Mouse (Mus musculus) kidney, embryonic 14.5 days (tissue): ENCODE data around the gene Hist2h2aa1. TPM values are rescaled to one million over a fixed set of nuclear protein-coding genes. Genes with fewer than 3 reads are reported as not detected.

Source experiments
- ATAC-seq: fragments of 200-750 bp; cut with Nextera tagmentation; 2 replicates; pipeline ENCODE4 v1.8.0; 2017; ENCODE audit warnings: moderate number of reproducible peaks, mild to moderate bottlenecking, moderate TSS enrichment, moderate library complexity; ENCODE audit not compliant: low FRiP score, low TSS enrichment
- H3K27ac ChIP-seq: fragments of 300-500 bp; sonication (generic); 2 replicates; pipeline ENCODE4 v1.5.1; 2014; ENCODE audit warnings: low read depth, mild to moderate bottlenecking, low read length, moderate library complexity, mixed read lengths
- H3K27me3 ChIP-seq: fragments of 300-500 bp; sonication (generic); 2 replicates; pipeline ENCODE4 v1.6.1; 2014; ENCODE audit warnings: mild to moderate bottlenecking, low read length; ENCODE audit not compliant: control insufficient read depth, insufficient read depth
- H3K36me3 ChIP-seq: fragments of 300-500 bp; sonication (generic); 2 replicates; pipeline ENCODE4 v1.6.1; 2014; ENCODE audit warnings: low read length, mixed read lengths; ENCODE audit not compliant: control insufficient read depth, insufficient read depth
- H3K4me1 ChIP-seq: fragments of 300-500 bp; sonication (generic); 2 replicates; pipeline ENCODE4 v1.6.1; 2014; ENCODE audit warnings: low read length, mixed read lengths; ENCODE audit not compliant: control insufficient read depth, insufficient read depth
- H3K4me2 ChIP-seq: fragments of 300-500 bp; sonication (generic); replicated peaks from 2 replicates; pipeline ENCODE4 v1.6.1; 2014; ENCODE audit warnings: low read depth, mild to moderate bottlenecking, low read length
- H3K4me3 ChIP-seq: fragments of 300-500 bp; sonication (generic); 2 replicates; pipeline ENCODE4 v1.5.1; 2014; ENCODE audit warnings: mild to moderate bottlenecking, low read length
- H3K9ac ChIP-seq: fragments of 300-500 bp; sonication (generic); 2 replicates; pipeline ENCODE4 v1.6.1; 2014; ENCODE audit warnings: low read depth, mild to moderate bottlenecking, low read length, moderate library complexity
- H3K9me3 ChIP-seq: fragments of 300-500 bp; sonication (generic); 2 replicates; pipeline ENCODE4 v1.6.1; 2016; ENCODE audit warnings: low read length; ENCODE audit not compliant: control insufficient read depth
- WGBS: fragments of 180-500 bp; shearing (Covaris S2); extraction: QIAGEN DNeasy Blood & Tissue Kit; methylation state at CpG from one replicate; pipeline ENCODE4 v1.1.7; 2014; 5-methylcytosine and 5-hydroxymethylcytosine counted together
- polyA plus RNA-seq: library from polyadenylated mRNA; unstranded; fragments of >200 nt; fragmentation: Nextera tagmentation; extraction: Ambion mirVana; gene quantifications from 2 replicates; pipeline ENCODE4 v1.2.1, GENCODE M21; 2014

Gene Hist2h2aa1
- polyA plus RNA-seq, 1 experiment from 2014 or later: 20.3 TPM

DNA sequence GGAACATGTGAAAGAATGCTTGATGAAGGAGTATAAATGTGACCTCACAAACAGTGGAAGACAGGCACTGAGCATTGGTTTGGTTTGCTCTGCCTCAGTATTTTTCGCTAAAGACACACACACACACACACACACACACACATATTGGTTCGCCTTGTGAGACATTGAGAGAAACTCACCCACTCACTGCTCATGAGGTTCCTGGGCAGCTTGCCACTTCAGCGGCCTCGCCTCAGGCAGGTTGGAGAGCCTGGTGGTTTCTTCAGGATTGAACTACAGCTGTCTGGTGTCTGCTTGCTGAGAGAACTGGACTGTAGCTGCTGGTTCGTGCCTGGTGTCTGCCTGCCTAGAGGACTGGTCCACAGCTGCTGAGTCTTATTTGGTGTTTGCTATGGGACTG lies 14.9 kb downstream of the Hist2h2aa1 start:
- H3K4me2 ChIP-seq: no peak overlapping the region
- H3K9me3 ChIP-seq: no peaks in the 10 kb centered on the region
- no peaks in the 10 kb centered on the region for H3K36me3 ChIP-seq
- H3K27me3 ChIP-seq: no peaks in the 10 kb centered on the region
- ATAC-seq: no peak
- no peak overlapping the region for H3K9ac ChIP-seq
- peaks cover 15% of the 10 kb centered on the region; the same call in 1 of the 2 replicates for H3K4me1 ChIP-seq
- no peak overlapping the region for H3K27ac ChIP-seq
- WGBS: 87% methylated on average over 5 of the region's 5 CpGs
- H3K4me3 ChIP-seq: no peak overlapping the region

DNA sequence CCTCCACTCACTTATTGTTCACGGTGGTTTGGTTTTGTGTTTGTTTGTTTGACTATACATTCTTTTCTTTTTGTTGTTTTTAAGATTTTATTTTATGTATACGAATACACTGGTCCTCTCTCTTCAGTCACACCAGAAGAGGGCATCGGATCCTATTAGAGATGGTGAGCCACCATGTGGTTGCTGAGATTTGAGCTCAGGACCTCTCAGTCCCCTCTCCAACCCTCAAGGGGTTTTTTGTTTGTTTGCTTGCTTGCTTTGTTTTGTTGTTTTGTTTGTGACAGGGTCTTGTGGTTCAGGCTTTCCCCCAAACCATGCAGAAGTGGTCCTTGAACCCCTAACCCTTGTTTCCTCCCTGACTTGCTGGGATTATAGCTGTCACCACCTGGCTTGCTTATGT lies 16.3 kb downstream of the Hist2h2aa1 start:
- 74% methylated on average over 3 of the region's 3 CpGs for whole genome bisulfite sequencing
- Histone ChIP-seq H3K4me3 (peak overlapping the region; percentile 60; the same call in 1 of the 2 replicates), H3K27me3 (no peaks in the 10 kb centered on the region), H3K4me1 (peaks cover 15% of the 10 kb centered on the region; the same call in 1 of the 2 replicates), H3K27ac (peak overlapping the region; percentile 99), H3K9me3 (no peaks in the 10 kb centered on the region), H3K36me3 (no peaks in the 10 kb centered on the region), H3K9ac (peak overlapping the region; percentile 86; the same call in 1 of the 2 replicates), H3K4me2 (peak overlapping the region; percentile 81)
- no peak for ATAC-seq

DNA sequence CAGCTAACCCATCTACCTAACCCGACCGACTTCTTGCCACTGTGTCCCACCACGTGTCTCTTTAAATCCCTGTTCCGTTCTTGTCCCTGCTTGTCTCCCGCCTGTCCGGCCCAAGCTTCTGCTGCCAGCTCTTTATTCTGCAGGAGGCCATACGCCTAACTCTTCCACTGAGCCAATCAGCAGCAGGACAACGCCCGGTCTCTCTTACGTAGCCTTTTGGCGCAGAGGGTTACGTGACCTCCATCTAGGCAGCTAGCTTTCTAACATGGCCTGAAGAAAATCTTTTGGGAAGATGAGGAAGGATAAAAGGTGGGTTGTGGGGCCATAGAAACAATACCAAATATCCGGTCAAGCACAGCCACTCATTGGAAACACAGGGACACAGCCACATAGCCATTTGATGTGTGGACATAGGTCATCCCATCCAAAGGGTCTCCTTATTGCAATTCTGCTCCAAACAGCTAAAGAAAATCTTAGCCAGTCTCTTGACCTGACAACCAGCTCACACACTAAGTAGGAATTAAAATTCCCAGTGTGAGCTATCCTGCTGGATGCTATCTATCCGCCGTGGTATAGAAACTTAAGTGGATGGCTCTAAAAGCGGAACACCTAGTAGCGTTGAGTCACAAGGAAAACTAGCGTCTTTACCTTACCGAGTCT lies 17.0 kb downstream of the Hist2h2aa1 start:
- peak overlapping the region; percentile 86 for H3K9ac ChIP-seq
- H3K4me2 ChIP-seq: peak overlapping the region; percentile 81
- no peaks in the 10 kb centered on the region for H3K27me3 ChIP-seq
- ATAC-seq: peak; percentile 86
- H3K27ac ChIP-seq: peak overlapping the region; percentile 99
- H3K36me3 ChIP-seq: no peaks in the 10 kb centered on the region
- no peaks in the 10 kb centered on the region for H3K9me3 ChIP-seq
- peaks cover 21% of the 10 kb centered on the region; the same call in 1 of the 2 replicates for H3K4me1 ChIP-seq
- whole genome bisulfite sequencing: 1% methylated on average over 19 of the region's 19 CpGs
- H3K4me3 ChIP-seq: peak overlapping the region; percentile 60

DNA sequence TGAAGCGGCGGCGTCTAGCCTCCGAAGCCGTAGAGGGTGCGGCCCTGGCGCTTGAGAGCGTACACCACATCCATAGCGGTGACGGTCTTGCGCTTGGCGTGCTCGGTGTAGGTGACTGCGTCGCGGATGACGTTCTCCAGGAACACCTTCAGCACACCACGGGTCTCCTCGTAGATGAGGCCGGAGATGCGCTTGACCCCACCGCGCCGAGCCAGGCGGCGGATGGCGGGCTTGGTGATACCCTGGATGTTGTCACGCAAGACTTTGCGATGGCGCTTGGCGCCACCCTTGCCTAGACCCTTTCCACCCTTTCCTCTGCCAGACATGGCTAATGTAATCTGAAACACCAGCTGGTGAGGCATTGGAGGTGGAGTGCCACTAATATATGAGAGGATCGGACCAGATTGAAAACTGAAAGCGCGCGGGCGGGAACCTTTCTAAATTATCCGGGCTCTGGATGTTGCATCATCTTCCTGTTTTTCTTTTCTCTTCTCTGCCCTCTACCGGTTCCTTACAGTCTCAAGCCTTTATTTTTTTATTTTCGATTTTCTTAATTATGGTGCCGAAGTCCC lies 17.8 kb downstream of the Hist2h2aa1 start, which contains the start of gene Hist2h4:
Hist2h4 (minus strand) TSS at position 333 of the 572 bp plus-strand sequence.
- Histone ChIP-seq H3K4me2 (peak within 1 kb of the TSS; percentile 81), H3K36me3 (no peaks in the 10 kb centered on the region), H3K27ac (peak within 1 kb of the TSS; percentile 99), H3K9ac (peak within 1 kb of the TSS; percentile 86), H3K4me1 (peaks cover 26% of the 10 kb centered on the region; the same call in 1 of the 2 replicates), H3K9me3 (no peaks in the 10 kb centered on the region), H3K27me3 (no peaks in the 10 kb centered on the region), H3K4me3 (peak within 1 kb of the TSS; percentile 60)
- WGBS: 1% methylated on average over 40 of the region's 40 CpGs
- peak; percentile 92 for ATAC-seq

DNA sequence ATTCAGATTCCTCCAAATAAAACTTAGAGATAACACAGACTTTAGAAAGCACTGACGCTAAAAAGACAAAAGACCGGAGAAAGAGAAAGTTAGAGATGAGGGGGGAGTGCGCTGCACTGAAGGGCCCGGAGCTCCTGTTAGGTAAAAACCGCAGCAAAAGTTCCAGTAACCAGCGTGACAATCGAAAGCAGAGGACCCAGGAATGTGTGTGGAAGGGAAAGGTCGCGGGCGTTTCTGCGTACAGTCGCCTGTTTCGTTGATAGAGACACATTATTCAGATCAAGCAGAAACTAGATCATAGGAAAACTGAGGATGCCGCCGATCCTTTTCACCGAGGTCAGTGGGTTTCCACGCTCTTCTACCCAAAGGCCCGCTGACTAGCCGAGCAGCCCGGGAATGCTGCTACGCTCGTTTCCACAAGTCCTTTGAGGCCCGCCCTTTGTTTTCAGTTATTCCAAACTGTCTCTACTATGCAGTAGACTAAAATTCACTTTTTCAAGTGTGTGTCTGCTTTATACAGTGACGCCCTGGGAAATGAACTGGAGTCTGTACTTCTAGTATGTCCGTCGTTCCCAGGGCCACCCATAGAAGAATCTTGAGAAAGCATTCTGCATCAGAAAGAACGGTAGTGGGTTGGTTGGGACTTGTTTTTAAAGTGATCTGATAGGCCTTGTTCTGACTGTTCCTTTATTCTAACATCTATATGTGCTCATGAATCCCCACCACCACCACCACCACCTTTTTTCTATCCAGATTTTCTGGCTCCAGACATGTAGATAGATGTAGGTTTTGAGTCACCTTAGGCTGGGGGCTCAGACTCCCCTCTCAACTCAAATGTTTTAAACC lies 18.5 kb downstream of the Hist2h2aa1 start:
- H3K9ac ChIP-seq: peak overlapping the region; percentile 62
- H3K4me2 ChIP-seq: peak overlapping the region; percentile 45
- H3K27ac ChIP-seq: peak overlapping the region; percentile 99
- no peaks in the 10 kb centered on the region for H3K9me3 ChIP-seq
- H3K4me1 ChIP-seq: peaks cover 28% of the 10 kb centered on the region; the same call in 1 of the 2 replicates
- peak overlapping the region; percentile 60 for H3K4me3 ChIP-seq
- 5% methylated on average over 27 of the region's 27 CpGs for WGBS
- no peaks in the 10 kb centered on the region for H3K36me3 ChIP-seq
- no peak for ATAC-seq
- no peaks in the 10 kb centered on the region for H3K27me3 ChIP-seq

DNA sequence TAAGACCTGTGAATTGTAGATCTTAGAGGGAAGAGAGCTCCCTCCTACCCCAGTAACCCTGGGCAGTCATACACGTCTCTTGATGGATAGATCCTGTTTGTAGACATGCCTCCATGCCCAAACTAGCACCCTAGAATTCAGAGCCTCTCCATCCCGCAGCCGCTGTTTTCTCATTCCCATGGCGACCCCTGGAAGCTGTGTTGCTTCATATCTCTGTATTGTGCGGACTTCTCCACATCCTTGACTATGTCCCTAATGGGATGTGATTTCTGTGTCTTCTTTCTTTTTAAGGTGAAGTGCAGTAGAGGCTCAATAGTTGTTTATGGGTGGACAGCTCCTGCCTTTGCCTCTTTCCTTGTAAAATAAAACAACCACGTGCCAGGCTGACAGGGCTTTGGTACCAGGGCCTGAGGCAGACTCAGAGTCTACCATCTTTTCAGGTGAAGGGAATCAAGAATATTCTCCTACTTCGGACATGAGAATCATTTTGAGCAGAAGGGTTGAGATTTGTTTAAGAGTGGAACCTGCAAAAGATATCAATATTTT lies 19.2 kb downstream of the Hist2h2aa1 start:
- Histone ChIP-seq H3K4me3 (no peak overlapping the region; the same call in 1 of the 2 replicates), H3K27ac (peak overlapping the region; percentile 99), H3K9ac (peak overlapping the region; percentile 62; the same call in 1 of the 2 replicates), H3K36me3 (no peaks in the 10 kb centered on the region), H3K4me2 (peak overlapping the region; percentile 45), H3K27me3 (no peaks in the 10 kb centered on the region), H3K9me3 (no peaks in the 10 kb centered on the region), H3K4me1 (peaks cover 28% of the 10 kb centered on the region; the same call in 1 of the 2 replicates)
- no peak for ATAC-seq
- 75% methylated on average over 7 of the region's 7 CpGs for WGBS

DNA sequence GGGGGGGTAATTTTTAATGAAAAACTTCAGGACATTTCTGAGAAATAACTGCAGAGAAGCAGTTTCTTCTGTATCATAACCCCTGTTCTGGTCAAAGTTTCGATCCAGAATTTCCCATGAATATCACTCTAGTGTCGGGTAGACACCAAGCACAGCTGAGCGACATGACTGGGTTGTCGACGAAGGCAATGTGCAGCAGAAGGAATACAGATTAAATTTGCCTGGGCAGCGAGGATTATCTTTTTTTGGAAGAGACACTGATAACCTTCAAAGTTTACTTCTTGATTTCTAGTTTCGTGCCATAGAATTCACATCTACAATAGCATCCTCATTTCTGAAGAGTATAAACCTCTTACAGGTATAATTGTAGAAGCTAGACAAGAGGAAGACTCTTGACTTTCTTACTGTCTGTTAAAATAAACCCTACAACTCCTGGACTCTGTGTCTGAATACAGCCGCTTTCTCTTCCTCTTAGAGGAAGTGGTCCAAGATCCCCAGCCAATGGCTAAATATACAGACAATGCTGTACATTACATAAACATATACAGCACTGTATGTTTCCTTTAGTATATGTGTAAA lies 20.9 kb downstream of the Hist2h2aa1 start:
- WGBS: 84% methylated on average over 8 of the region's 8 CpGs
- H3K27ac ChIP-seq: 0 out of 2 replicates have a peak overlapping the region, but pooled peaks have one; percentile 8

DNA sequence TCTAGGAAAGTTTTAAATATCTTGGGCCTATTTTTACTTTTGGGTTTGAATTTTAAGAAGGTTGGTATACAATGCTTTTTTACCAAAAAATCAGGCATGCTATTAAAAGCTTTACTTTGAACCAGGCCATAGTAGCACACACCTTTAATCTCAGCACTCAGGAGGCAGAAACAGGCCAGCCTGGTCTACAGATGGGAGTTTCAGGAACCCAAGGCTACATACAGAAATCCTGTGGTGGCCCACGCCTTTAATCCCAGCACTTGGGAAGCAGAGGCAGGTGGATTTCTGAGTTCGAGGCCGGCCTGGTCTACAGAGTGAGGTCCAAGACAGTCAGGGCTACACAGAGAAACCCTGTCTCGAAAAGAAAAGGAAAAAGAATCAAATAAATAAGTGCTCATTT lies 22.2 kb downstream of the Hist2h2aa1 start:
- ATAC-seq: no peak
- H3K9me3 ChIP-seq: no peaks in the 10 kb centered on the region
- no peaks in the 10 kb centered on the region for H3K36me3 ChIP-seq
- no peak overlapping the region for H3K4me3 ChIP-seq
- peaks cover 21% of the 10 kb centered on the region; the same call in 1 of the 2 replicates for H3K4me1 ChIP-seq
- H3K27ac ChIP-seq: peak overlapping the region; percentile 90
- peak overlapping the region; percentile 52; the same call in 1 of the 2 replicates for H3K9ac ChIP-seq
- H3K4me2 ChIP-seq: 0 out of 2 replicates have a peak overlapping the region, but pooled peaks have one; percentile 28
- H3K27me3 ChIP-seq: no peaks in the 10 kb centered on the region
- 85% methylated on average over 4 of the region's 4 CpGs for whole genome bisulfite sequencing

More for the DNA sequence above, 20.9 kb downstream of the Hist2h2aa1 start:
- no peak overlapping the region for H3K4me2 ChIP-seq
- H3K4me3 ChIP-seq: no peak overlapping the region
- ATAC-seq: no peak
- H3K9ac ChIP-seq: no peak overlapping the region
- no peaks in the 10 kb centered on the region for H3K9me3 ChIP-seq
- H3K36me3 ChIP-seq: no peaks in the 10 kb centered on the region
- H3K4me1 ChIP-seq: peaks cover 26% of the 10 kb centered on the region; the same call in 1 of the 2 replicates
- H3K27me3 ChIP-seq: no peaks in the 10 kb centered on the region
